ENCODE assay signal across 8 mouse cellular contexts in genomic region chr14:61680818-61681707, GRCm38 (mm10).
DNase-seq lines count a peak whose midpoint lies in the region; ATAC-seq lines count a peak whose summit lies in the region.

No protein-coding gene starts in this region.

- DNase-seq in CD8-positive naive resting alpha-beta T cell, adult 2 months (ENCODE audit: low read depth in 2 of 2, low spot score in 2 of 2) = peak; percentile 62 to 73
- DNase-seq in kidney, postnatal 10 days = peak; percentile 96
- DNase-seq in naive thymus-derived CD4-positive, alpha-beta T cell, adult 2 months (ENCODE audit: low read depth) = peak; percentile 81

- WGBS in heart, embryonic 13.5 days = under 1% methylated on average over 45 of the region's 50 CpGs
- WGBS in liver, embryonic 12.5 days (ENCODE audit: insufficient replicate concordance) = under 1% methylated on average over 38 of the region's 50 CpGs
- under 1% methylated on average over 50 of the region's 50 CpGs for WGBS in stomach, embryonic 15.5 days

- ATAC-seq in erythroid progenitor cell, adult 5-6 weeks (replicated peaks; ENCODE audit: low FRiP score, poor library complexity, severe bottlenecking) = peak; percentile 75
- ATAC-seq in heart, embryonic 13.5 days (ENCODE audit: extremely low read depth, insufficient number of reproducible peaks, low FRiP score, low TSS enrichment) = peak; percentile 73
- peak; percentile 78 for ATAC-seq in liver, embryonic 12.5 days
- peak; percentile 78 for ATAC-seq in stomach, embryonic 15.5 days (ENCODE audit: insufficient read depth, low FRiP score, low read depth)

- H3K9me3 ChIP-seq in heart, embryonic 13.5 days = no peaks in the 10 kb centered on the region
- no peaks in the 10 kb centered on the region for H3K9me3 ChIP-seq in liver, embryonic 12.5 days (replicated peaks)
- H3K9me3 ChIP-seq in stomach, embryonic 15.5 days = no peaks in the 10 kb centered on the region

- H3K4me3 ChIP-seq in brown adipose tissue, adult 24 weeks (ENCODE audit: insufficient read depth, low read depth, low read length) = peak overlapping the region; percentile 99
- peak overlapping the region; percentile 65 for H3K4me3 ChIP-seq in heart, embryonic 13.5 days
- H3K4me3 ChIP-seq in liver, embryonic 12.5 days = peak overlapping the region; percentile 79
- H3K4me3 ChIP-seq in stomach, embryonic 15.5 days (replicated peaks) = peak overlapping the region; percentile 66

- peak overlapping the region; percentile 95 for H3K4me2 ChIP-seq in heart, embryonic 13.5 days
- H3K4me2 ChIP-seq in liver, embryonic 12.5 days = peak overlapping the region; percentile 90
- peak overlapping the region; percentile 83 for H3K4me2 ChIP-seq in stomach, embryonic 15.5 days

- H3K36me3 ChIP-seq in heart, embryonic 13.5 days = peaks cover 11% of the 10 kb centered on the region
- peaks cover 15% of the 10 kb centered on the region for H3K36me3 ChIP-seq in liver, embryonic 12.5 days
- H3K36me3 ChIP-seq in stomach, embryonic 15.5 days = no peaks in the 10 kb centered on the region

- H3K9ac ChIP-seq in heart, embryonic 13.5 days = peak overlapping the region; percentile 86
- peak overlapping the region; percentile 94 for H3K9ac ChIP-seq in liver, embryonic 12.5 days
- H3K9ac ChIP-seq in stomach, embryonic 15.5 days = peak overlapping the region; percentile 58

- H3K4me1 ChIP-seq in brown adipose tissue, adult 24 weeks (ENCODE audit: control insufficient read depth, insufficient read depth, insufficient read length, low read length) = peaks cover 5% of the 10 kb centered on the region; the same call in 1 of the 2 replicates
- H3K4me1 ChIP-seq in heart, embryonic 13.5 days = peaks cover 41% of the 10 kb centered on the region
- peaks cover 52% of the 10 kb centered on the region for H3K4me1 ChIP-seq in liver, embryonic 12.5 days
- peaks cover 20% of the 10 kb centered on the region for H3K4me1 ChIP-seq in stomach, embryonic 15.5 days

- peaks cover 19% of the 10 kb centered on the region for H3K27me3 ChIP-seq in heart, embryonic 13.5 days (replicated peaks)
- H3K27me3 ChIP-seq in liver, embryonic 12.5 days (replicated peaks) = peaks cover 24% of the 10 kb centered on the region
- H3K27me3 ChIP-seq in stomach, embryonic 15.5 days (replicated peaks) = 0 out of 2 replicates have a peak, but pooled peaks cover 11% of the 10 kb centered on the region

- peak overlapping the region; percentile 95 for H3K27ac ChIP-seq in brown adipose tissue, adult 24 weeks (replicated peaks; ENCODE audit: low read depth, low read length)
- peak overlapping the region; percentile 94 for H3K27ac ChIP-seq in heart, embryonic 13.5 days (replicated peaks)
- peak overlapping the region; percentile 97 for H3K27ac ChIP-seq in liver, embryonic 12.5 days
- H3K27ac ChIP-seq in stomach, embryonic 15.5 days = peak overlapping the region; percentile 94

Comparison
In these comparisons a context has a peak if more than half of its experiments do, and no peak if none do; other contexts are left out.
1. Peak in every context shown above with its lines: DNase-seq, ATAC-seq, H3K4me3 ChIP-seq and H3K27ac ChIP-seq.